Mouse (Mus musculus): ENCODE results near the gene Kcnh7. TPM values are rescaled to one million over a fixed set of nuclear protein-coding genes. Genes with fewer than 3 reads are reported as not detected.
A peak's percentile ranks its signal among the peaks of the same experiment; 100 is the strongest.

Gene Kcnh7
- total RNA-seq, 1 experiment = 0.04 TPM

DNA sequence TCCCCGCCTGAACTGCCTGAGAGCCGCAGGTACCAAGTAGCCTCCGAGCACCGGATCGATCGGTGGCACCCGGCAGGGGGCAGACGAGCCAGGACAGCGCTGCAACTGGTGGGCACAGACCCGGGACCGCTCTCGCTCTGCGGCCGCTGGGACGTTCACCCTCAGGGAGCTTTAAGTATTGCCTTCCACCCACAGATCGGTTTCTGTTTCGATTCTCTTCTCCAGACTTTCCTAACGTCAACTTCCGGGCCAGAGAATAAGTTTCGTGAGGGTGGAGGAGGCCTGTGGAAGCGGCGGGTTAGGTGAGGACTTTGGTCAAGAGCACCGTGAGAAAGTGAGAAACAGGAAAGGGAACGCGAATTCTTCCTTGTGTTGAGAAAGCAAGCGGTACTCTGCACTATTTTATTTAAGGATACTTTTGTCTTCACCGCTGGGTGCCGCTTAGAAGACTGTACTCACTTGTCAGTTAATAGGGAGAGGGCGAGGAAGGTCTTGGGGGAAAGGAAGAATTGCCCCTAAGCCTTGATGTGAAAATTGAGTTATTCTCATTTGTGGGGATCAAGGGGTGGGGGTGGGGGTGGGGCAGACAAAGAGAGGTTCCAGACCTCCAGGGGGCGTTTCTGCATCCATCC, 538.0 kb downstream of the Kcnh7 start, which contains the start of gene Ifih1:
TSS of gene Ifih1 (minus strand) at position 242 of the 632 bp plus-strand sequence.
- no peak within 1 kb of the TSS for H3K27ac ChIP-seq (ENCODE audit: insufficient read depth, low read depth, low read length, poor library complexity, severe bottlenecking)
- H3K36me3 ChIP-seq (ENCODE audit: control insufficient read depth, insufficient read depth, low read length, poor library complexity, severe bottlenecking) = no peaks in the 10 kb centered on the region

DNA sequence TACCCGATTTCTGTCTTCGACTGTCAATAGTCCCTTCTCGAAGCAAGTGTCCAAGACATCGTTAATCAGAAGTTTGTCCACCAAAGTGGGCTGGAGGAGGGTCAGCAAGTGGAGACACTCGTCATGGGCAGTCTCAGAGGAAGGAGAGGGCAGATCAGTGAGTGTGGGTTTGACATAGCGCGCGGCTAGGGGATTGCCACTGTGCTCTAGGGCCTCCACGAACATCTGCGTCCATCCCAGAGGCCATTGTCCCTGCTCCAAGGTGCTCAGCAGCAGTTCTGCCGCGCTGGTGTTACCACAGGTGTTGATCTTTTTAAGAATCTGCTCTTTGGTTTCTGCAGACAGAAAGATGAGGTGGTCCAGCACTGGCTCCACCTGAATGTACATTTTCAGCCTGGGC, 538.6 kb downstream of the Kcnh7 start:
- Histone ChIP-seq H3K4me1 (ENCODE audit: control insufficient read depth in 2 of 2, insufficient read depth in 2 of 2, low read length in 2 of 2, poor library complexity in 1 of 2) (no peaks in the 10 kb centered on the region), H3K9ac (ENCODE audit: insufficient read depth, low read depth, low read length, poor library complexity, severe bottlenecking) (no peak overlapping the region), H3K9me3 (ENCODE audit: control insufficient read depth, insufficient read depth, low read depth, low read length) (no peaks in the 10 kb centered on the region), H3K27ac (ENCODE audit: insufficient read depth, low read depth, low read length, poor library complexity, severe bottlenecking) (no peak overlapping the region), H3K36me3 (ENCODE audit: control insufficient read depth, insufficient read depth, low read length, poor library complexity, severe bottlenecking) (no peaks in the 10 kb centered on the region), H3K4me3 (ENCODE audit: insufficient read depth in 1 of 2, low read depth in 1 of 2, low read length in 2 of 2, poor library complexity in 1 of 2, severe bottlenecking in 1 of 2) (peak overlapping the region; percentile 47 to 53; a peak in 3 of 4 replicates)
- no peak for TF ChIP-seq MAFK (IDR thresholded peaks at IDR 0.05; ENCODE audit: insufficient read depth, low read depth, low read length)
- no peak for TF ChIP-seq ZC3H11A (IDR thresholded peaks at IDR 0.05; ENCODE audit: borderline replicate concordance, low read depth, low read length)
- no peak for TF ChIP-seq HCFC1 (IDR thresholded peaks at IDR 0.05; ENCODE audit: borderline replicate concordance, insufficient read depth, low read length)
- no peak for TF ChIP-seq CHD2 (IDR thresholded peaks at IDR 0.05; ENCODE audit: low read depth, low read length)
- TF ChIP-seq ZNF384 (IDR thresholded peaks at IDR 0.05; ENCODE audit: low read depth, low read length) = no peak
- in situ Hi-C loops (cut with MboI; ENCODE audit: low sequenced_read_pairs in 2 of 2, unreplicated experiment in 2 of 2) = loop anchor here in 1 of 2 experiments (25.0 kb wide), 1 partner anchor 658 kb away; no protein-coding TSS in a partner anchor
- DNase-seq (ENCODE audit: low read depth, low spot score) = no peak

More for the DNA sequence above, 538.0 kb downstream of the Kcnh7 start, which contains the start of gene Ifih1:
- in situ Hi-C loops (cut with MboI; ENCODE audit: low sequenced_read_pairs in 2 of 2, unreplicated experiment in 2 of 2) = loop anchor here in 1 of 2 experiments (25.0 kb wide), 1 partner anchor 659 kb away; no protein-coding TSS in a partner anchor
- TF ChIP-seq HCFC1 (IDR thresholded peaks at IDR 0.05; ENCODE audit: borderline replicate concordance, insufficient read depth, low read length) = no peak
- no peak for TF ChIP-seq MAFK (IDR thresholded peaks at IDR 0.05; ENCODE audit: insufficient read depth, low read depth, low read length)
- TF ChIP-seq ZC3H11A (IDR thresholded peaks at IDR 0.05; ENCODE audit: borderline replicate concordance, low read depth, low read length) = no peak
- TF ChIP-seq CHD2 (IDR thresholded peaks at IDR 0.05; ENCODE audit: low read depth, low read length) = no peak
- no peak for TF ChIP-seq ZNF384 (IDR thresholded peaks at IDR 0.05; ENCODE audit: low read depth, low read length)
- H3K9me3 ChIP-seq (ENCODE audit: control insufficient read depth, insufficient read depth, low read depth, low read length) = no peaks in the 10 kb centered on the region
- no peaks in the 10 kb centered on the region for H3K4me1 ChIP-seq (ENCODE audit: control insufficient read depth in 2 of 2, insufficient read depth in 2 of 2, low read length in 2 of 2, poor library complexity in 1 of 2)
- H3K9ac ChIP-seq (ENCODE audit: insufficient read depth, low read depth, low read length, poor library complexity, severe bottlenecking) = no peak within 1 kb of the TSS
- H3K4me3 ChIP-seq (ENCODE audit: insufficient read depth in 1 of 2, low read depth in 1 of 2, low read length in 2 of 2, poor library complexity in 1 of 2, severe bottlenecking in 1 of 2) = peak within 1 kb of the TSS; percentile 47 to 53
- no peak for DNase-seq (ENCODE audit: low read depth, low spot score)

DNA sequence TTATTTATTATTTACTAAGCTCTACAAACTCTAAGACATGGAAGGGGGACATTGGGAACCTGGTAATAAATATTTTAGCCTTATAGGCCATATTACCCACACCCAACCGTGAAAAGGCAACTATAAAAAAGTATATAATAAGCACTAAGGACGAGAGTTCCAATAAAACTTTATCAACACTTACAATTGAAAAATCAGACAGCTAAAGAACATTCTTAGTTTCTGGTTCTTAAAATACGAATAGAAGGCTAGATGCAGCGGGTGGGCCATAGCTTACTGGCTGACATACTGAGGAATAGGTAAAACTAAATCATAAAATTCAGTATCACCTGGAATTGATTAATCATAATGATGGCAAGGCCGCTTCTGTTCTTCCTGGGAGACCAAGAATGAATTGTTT, 539.2 kb downstream of the Kcnh7 start:
- H3K4me3 ChIP-seq (ENCODE audit: insufficient read depth in 1 of 2, low read depth in 1 of 2, low read length in 2 of 2, poor library complexity in 1 of 2, severe bottlenecking in 1 of 2) = no peak overlapping the region
- DNase-seq (ENCODE audit: low read depth, low spot score) = no peak
- in situ Hi-C loops (cut with MboI; ENCODE audit: low sequenced_read_pairs in 2 of 2, unreplicated experiment in 2 of 2) = loop anchor here in 1 of 2 experiments (25.0 kb wide), 1 partner anchor 658 kb away; no protein-coding TSS in a partner anchor

More for the DNA sequence above, 539.2 kb downstream of the Kcnh7 start:
- no peak for TF ChIP-seq ZNF384 (IDR thresholded peaks at IDR 0.05; ENCODE audit: low read depth, low read length)
- TF ChIP-seq ZC3H11A (IDR thresholded peaks at IDR 0.05; ENCODE audit: borderline replicate concordance, low read depth, low read length) = no peak
- Histone ChIP-seq H3K4me1 (ENCODE audit: control insufficient read depth in 2 of 2, insufficient read depth in 2 of 2, low read length in 2 of 2, poor library complexity in 1 of 2) (no peaks in the 10 kb centered on the region), H3K27ac (ENCODE audit: insufficient read depth, low read depth, low read length, poor library complexity, severe bottlenecking) (no peak overlapping the region), H3K36me3 (ENCODE audit: control insufficient read depth, insufficient read depth, low read length, poor library complexity, severe bottlenecking) (no peaks in the 10 kb centered on the region), H3K9ac (ENCODE audit: insufficient read depth, low read depth, low read length, poor library complexity, severe bottlenecking) (no peak overlapping the region), H3K9me3 (ENCODE audit: control insufficient read depth, insufficient read depth, low read depth, low read length) (no peaks in the 10 kb centered on the region)

All from ES-E14 (cell line).